15 mouse cellular contexts compared by ENCODE assay signal in genomic region chr2:141266591-141266990, GRCm38 (mm10).
"Had no signal": no experiment of that assay in that cellular context is flagged by ENCODE, and none has a peak within 500 bp of the region (broad histone marks: within the 10 kb centered on the region; RNA-seq: fewer than 3 reads in every experiment).

No protein-coding gene starts in this region.

- H3K9me3 ChIP-seq: kidney, embryonic 15.5 days; limb, embryonic 15.5 days; liver, embryonic 12.5 days; midbrain, embryonic 12.5 days; neural tube, embryonic 13.5 days had no signal

- DNase-seq: layer of hippocampus, postnatal 36 days; lung, embryonic 14.5 days; lung, postnatal 14 days; retina, postnatal 1 day; right cerebral cortex, postnatal 4 days; spleen, adult 18-20 months; thymus, adult 2 months; thymus, postnatal 25 days had no signal

- H3K4me3 ChIP-seq: kidney, embryonic 15.5 days; limb, embryonic 15.5 days; liver, embryonic 12.5 days; midbrain, embryonic 12.5 days; neural tube, embryonic 13.5 days had no signal

- ATAC-seq: intestine, embryonic 16.5 days; liver, embryonic 12.5 days; midbrain, embryonic 16.5 days had no signal

- H3K4me2 ChIP-seq: kidney, embryonic 15.5 days; limb, embryonic 15.5 days; liver, embryonic 12.5 days; lung, embryonic 14.5 days; midbrain, embryonic 12.5 days; neural tube, embryonic 13.5 days had no signal

- H3K27me3 ChIP-seq: kidney, embryonic 15.5 days; limb, embryonic 15.5 days; liver, embryonic 12.5 days; midbrain, embryonic 12.5 days; neural tube, embryonic 13.5 days had no signal

- H3K36me3 ChIP-seq: kidney, embryonic 15.5 days; limb, embryonic 15.5 days; liver, embryonic 12.5 days; midbrain, embryonic 12.5 days; neural tube, embryonic 13.5 days had no signal

- H3K4me1 ChIP-seq: liver, embryonic 12.5 days; midbrain, embryonic 12.5 days; neural tube, embryonic 13.5 days had no signal

- H3K27ac ChIP-seq: kidney, embryonic 15.5 days; limb, embryonic 15.5 days; liver, embryonic 12.5 days; midbrain, embryonic 12.5 days; neural tube, embryonic 13.5 days had no signal

- H3K9ac ChIP-seq: kidney, embryonic 15.5 days; limb, embryonic 15.5 days; liver, embryonic 12.5 days; lung, embryonic 14.5 days; midbrain, embryonic 12.5 days; neural tube, embryonic 13.5 days had no signal
